In genomic region chr5:98292388-98293048, GRCm38 (mm10) we compare ENCODE assay signal across 10 mouse cellular contexts. TPM values are rescaled to one million over a fixed set of nuclear protein-coding genes. Genes with fewer than 3 reads are reported as not detected.
DNase-seq lines count a peak whose midpoint lies in the region; ATAC-seq lines count a peak whose summit lies in the region.
"Had no signal": no experiment of that assay in that cellular context is flagged by ENCODE, and none has a peak within 500 bp of the region (broad histone marks: within the 10 kb centered on the region; RNA-seq: fewer than 3 reads in every experiment).

No protein-coding gene starts in this region.

- WGBS in liver, embryonic 12.5 days (ENCODE audit: insufficient replicate concordance) = 4% methylated on average over 19 of the region's 19 CpGs
- WGBS in forebrain, embryonic 13.5 days = under 1% methylated on average over 19 of the region's 19 CpGs
- 2% methylated on average over 19 of the region's 19 CpGs for WGBS in intestine, embryonic 16.5 days
- 3% methylated on average over 19 of the region's 19 CpGs for WGBS in neural tube, embryonic 15.5 days

- H3K4me1 ChIP-seq in liver, embryonic 12.5 days = 0 out of 2 replicates have a peak, but pooled peaks cover 4% of the 10 kb centered on the region
- H3K4me1 ChIP-seq in forebrain, embryonic 13.5 days = peaks cover 16% of the 10 kb centered on the region
- H3K4me1 ChIP-seq in intestine, embryonic 16.5 days (ENCODE audit: control insufficient read depth, insufficient read depth, low read length) = peaks cover 6% of the 10 kb centered on the region; the same call in 1 of the 2 replicates
- H3K4me1 ChIP-seq in neural tube, embryonic 15.5 days = peaks cover 16% of the 10 kb centered on the region

- H3K36me3 ChIP-seq in liver, embryonic 12.5 days = no peaks in the 10 kb centered on the region
- H3K36me3 ChIP-seq in forebrain, embryonic 13.5 days (ENCODE audit: poor library complexity, severe bottlenecking) = no peaks in the 10 kb centered on the region
- H3K36me3 ChIP-seq in intestine, embryonic 16.5 days (ENCODE audit: control insufficient read depth, insufficient read depth, low read length) = no peaks in the 10 kb centered on the region
- no peaks in the 10 kb centered on the region for H3K36me3 ChIP-seq in neural tube, embryonic 15.5 days

- H3K4me3 ChIP-seq in liver, embryonic 12.5 days = no peak overlapping the region
- peak overlapping the region; percentile 27 for H3K4me3 ChIP-seq in forebrain, embryonic 13.5 days
- peak overlapping the region; percentile 6 for H3K4me3 ChIP-seq in intestine, embryonic 16.5 days (ENCODE audit: low read length)
- H3K4me3 ChIP-seq in neural tube, embryonic 15.5 days (replicated peaks) = peak overlapping the region; percentile 30

- H3K4me2 ChIP-seq in liver, embryonic 12.5 days = 0 out of 2 replicates have a peak overlapping the region, but pooled peaks have one; percentile 16
- H3K4me2 ChIP-seq in forebrain, embryonic 13.5 days = peak overlapping the region; percentile 58
- H3K4me2 ChIP-seq in intestine, embryonic 16.5 days (ENCODE audit: low read depth, low read length) = peak overlapping the region; percentile 34
- peak overlapping the region; percentile 59 for H3K4me2 ChIP-seq in neural tube, embryonic 15.5 days

- no peak for ATAC-seq in liver, embryonic 12.5 days
- 0 out of 2 replicates have a peak, but pooled peaks have one; percentile 4 for ATAC-seq in forebrain, embryonic 13.5 days
- no peak for ATAC-seq in intestine, embryonic 16.5 days
- ATAC-seq in neural tube, embryonic 15.5 days (ENCODE audit: low FRiP score) = no peak; the same call in 1 of the 2 replicates

- no peaks in the 10 kb centered on the region for H3K9me3 ChIP-seq in liver, embryonic 12.5 days (replicated peaks)
- H3K9me3 ChIP-seq in forebrain, embryonic 13.5 days (replicated peaks) = no peaks in the 10 kb centered on the region
- H3K9me3 ChIP-seq in intestine, embryonic 16.5 days (ENCODE audit: control insufficient read depth, low read length) = no peaks in the 10 kb centered on the region
- H3K9me3 ChIP-seq in neural tube, embryonic 15.5 days (replicated peaks) = no peaks in the 10 kb centered on the region

- H3K9ac ChIP-seq in liver, embryonic 12.5 days = no peak overlapping the region
- H3K9ac ChIP-seq in forebrain, embryonic 13.5 days = no peak overlapping the region
- H3K9ac ChIP-seq in intestine, embryonic 16.5 days (ENCODE audit: low read depth, low read length) = no peak overlapping the region
- 0 out of 2 replicates have a peak overlapping the region, but pooled peaks have one; percentile 30 for H3K9ac ChIP-seq in neural tube, embryonic 15.5 days (replicated peaks)

- DNase-seq in liver = no peak
- no peak for DNase-seq in ovary, postnatal 10 days (ENCODE audit: low spot score)
- no peak for DNase-seq in thymus, postnatal 14 days
- DNase-seq: kidney, adult 11 months; lung, postnatal 10 days; thymus, postnatal 25 days had no signal

- H3K27me3 ChIP-seq in liver, embryonic 12.5 days (replicated peaks) = peaks cover 22% of the 10 kb centered on the region
- peaks cover 34% of the 10 kb centered on the region for H3K27me3 ChIP-seq in forebrain, embryonic 13.5 days
- H3K27me3 ChIP-seq in intestine, embryonic 16.5 days (replicated peaks; ENCODE audit: control insufficient read depth, insufficient read depth, low read length) = peaks cover 12% of the 10 kb centered on the region; the same call in 1 of the 2 replicates
- peaks cover 23% of the 10 kb centered on the region for H3K27me3 ChIP-seq in neural tube, embryonic 15.5 days (replicated peaks)

- no peak overlapping the region for H3K27ac ChIP-seq in liver, embryonic 12.5 days
- H3K27ac ChIP-seq in forebrain, embryonic 13.5 days = no peak overlapping the region
- no peak overlapping the region for H3K27ac ChIP-seq in intestine, embryonic 16.5 days (ENCODE audit: low read length)
- no peak overlapping the region for H3K27ac ChIP-seq in neural tube, embryonic 15.5 days (replicated peaks)

RNA-seq across cellular contexts. Expression of gene Cfap299, which starts 36.6 kb away (rescaled TPM):
- polyA plus RNA-seq in liver, embryonic 12.5 days (2016; fragmentation: Nextera tagmentation; extraction: Ambion mirVana) = not detected in 2 replicates
- polyA plus RNA-seq in forebrain, embryonic 13.5 days (2015; fragmentation: Nextera tagmentation; extraction: Ambion mirVana) = 1.1 and 1.7 TPM in 2 replicates
- polyA plus RNA-seq in intestine, embryonic 16.5 days (2015; fragmentation: Nextera tagmentation; extraction: Ambion mirVana) = 0.27 and 0.49 TPM in 2 replicates
- 0.83 and 1.9 TPM in 2 replicates for polyA plus RNA-seq in neural tube, embryonic 15.5 days (2015; fragmentation: Nextera tagmentation; extraction: Ambion mirVana)

RNA-seq across cellular contexts. Expression of gene Fgf5, which starts 38.5 kb away (rescaled TPM):
- polyA plus RNA-seq in liver, embryonic 12.5 days (2016; fragmentation: Nextera tagmentation; extraction: Ambion mirVana) = 0.33 and 0.83 TPM in 2 replicates
- 0.57 and 0.74 TPM in 2 replicates for polyA plus RNA-seq in forebrain, embryonic 13.5 days (2015; fragmentation: Nextera tagmentation; extraction: Ambion mirVana)
- polyA plus RNA-seq in intestine, embryonic 16.5 days (2015; fragmentation: Nextera tagmentation; extraction: Ambion mirVana) = 0.51 and 0.65 TPM in 2 replicates
- 1.4 and 1.7 TPM in 2 replicates for polyA plus RNA-seq in neural tube, embryonic 15.5 days (2015; fragmentation: Nextera tagmentation; extraction: Ambion mirVana)
